Mouse (Mus musculus) embryonic facial prominence, embryonic 15.5 days (tissue): Measurements from ENCODE around the gene Ano5. TPM values are rescaled to one million over a fixed set of nuclear protein-coding genes. Genes with fewer than 3 reads are reported as not detected.

Experiments
- ATAC-seq: fragments of 200-750 bp; cut with Nextera tagmentation; 2 replicates; pipeline ENCODE4 v1.8.0; 2017; ENCODE audit warnings: low read depth, moderate TSS enrichment; ENCODE audit not compliant: insufficient number of reproducible peaks, low FRiP score, low TSS enrichment
- H3K27ac ChIP-seq: fragments of 300-500 bp; sonication (generic); replicated peaks from 2 replicates; pipeline ENCODE4 v1.5.1; 2015; ENCODE audit warnings: mild to moderate bottlenecking, inconsistent platforms
- H3K27me3 ChIP-seq: fragments of 300-500 bp; sonication (generic); 2 replicates; pipeline ENCODE4 v1.6.1; 2015; ENCODE audit warnings: inconsistent platforms
- H3K36me3 ChIP-seq: fragments of 300-500 bp; sonication (generic); 2 replicates; pipeline ENCODE4 v1.6.1; 2015; ENCODE audit warnings: mild to moderate bottlenecking, inconsistent platforms
- H3K4me1 ChIP-seq: fragments of 300-500 bp; sonication (generic); 2 replicates; pipeline ENCODE4 v1.6.1; 2015; ENCODE audit warnings: inconsistent platforms
- H3K4me2 ChIP-seq: fragments of 300-500 bp; sonication (generic); replicated peaks from 2 replicates; pipeline ENCODE4 v1.6.1; 2015; ENCODE audit warnings: mild to moderate bottlenecking, inconsistent platforms
- H3K4me3 ChIP-seq: fragments of 300-500 bp; sonication (generic); replicated peaks from 2 replicates; pipeline ENCODE4 v1.5.1; 2015; ENCODE audit warnings: mild to moderate bottlenecking, inconsistent platforms
- H3K9ac ChIP-seq: fragments of 300-500 bp; sonication (generic); 2 replicates; pipeline ENCODE4 v1.6.1; 2015; ENCODE audit warnings: inconsistent platforms
- H3K9me3 ChIP-seq: fragments of 300-500 bp; sonication (generic); replicated peaks from 2 replicates; pipeline ENCODE4 v1.6.1; 2016; ENCODE audit warnings: inconsistent platforms
- WGBS: fragments of 180-500 bp; shearing (Covaris S2); methylation state at CpG from one replicate; pipeline ENCODE4 v1.1.7; 2015; 5-methylcytosine and 5-hydroxymethylcytosine counted together
- polyA plus RNA-seq: library from polyadenylated mRNA; unstranded; fragments of >200 nt; fragmentation: Nextera tagmentation; extraction: Ambion mirVana; gene quantifications from 2 replicates; pipeline ENCODE4 v1.2.1, GENCODE M21; 2015

The Ano5 gene
- 0.67 and 0.68 TPM in 2 replicates for polyA plus RNA-seq

- no peak within 1 kb of the TSS for H3K27ac ChIP-seq
- ATAC-seq: 0 out of 2 replicates have a peak, but pooled peaks have one; percentile 54
- no peaks in the 10 kb centered on the region for H3K36me3 ChIP-seq
- 0 out of 2 replicates have a peak, but pooled peaks cover 9% of the 10 kb centered on the region for H3K4me1 ChIP-seq
- peak within 1 kb of the TSS; percentile 75 for H3K4me2 ChIP-seq
- no peaks in the 10 kb centered on the region for H3K9me3 ChIP-seq
- peak within 1 kb of the TSS; percentile 2; the same call in 1 of the 2 replicates for H3K9ac ChIP-seq
- WGBS: 2% methylated on average over 45 of the region's 45 CpGs
- 0 out of 2 replicates have a peak, but pooled peaks cover 8% of the 10 kb centered on the region for H3K27me3 ChIP-seq
- peak within 1 kb of the TSS; percentile 42 for H3K4me3 ChIP-seq
These were observed at the start of gene Ano5 for GRCm38 (mm10) chr7:51510671-51511651. Ano5 (plus strand) TSS chr7:51511029.

- no peaks in the 10 kb centered on the region for H3K4me1 ChIP-seq
- 39% methylated on average over 2 of the region's 2 CpGs for WGBS
- no peak overlapping the region for H3K27ac ChIP-seq
- H3K9me3 ChIP-seq: no peaks in the 10 kb centered on the region
- H3K27me3 ChIP-seq: no peaks in the 10 kb centered on the region
- no peak overlapping the region for H3K4me2 ChIP-seq
- no peaks in the 10 kb centered on the region for H3K36me3 ChIP-seq
- H3K9ac ChIP-seq: no peak overlapping the region
- H3K4me3 ChIP-seq: no peak overlapping the region
- no peak for ATAC-seq
These were observed 11.4 kb upstream of the Ano5 start for GRCm38 (mm10) chr7:51499396-51499795.

GRCm38 (mm10) chr7:51503940-51504339 lies 6.9 kb upstream of the Ano5 start:
- Histone ChIP-seq H3K4me3 (no peak overlapping the region), H3K27ac (no peak overlapping the region), H3K27me3 (no peaks in the 10 kb centered on the region), H3K4me1 (no peaks in the 10 kb centered on the region), H3K9ac (no peak overlapping the region), H3K4me2 (no peak overlapping the region), H3K36me3 (no peaks in the 10 kb centered on the region), H3K9me3 (no peaks in the 10 kb centered on the region)
- 26% methylated on average over 2 of the region's 2 CpGs for WGBS
- no peak for ATAC-seq

DNA sequence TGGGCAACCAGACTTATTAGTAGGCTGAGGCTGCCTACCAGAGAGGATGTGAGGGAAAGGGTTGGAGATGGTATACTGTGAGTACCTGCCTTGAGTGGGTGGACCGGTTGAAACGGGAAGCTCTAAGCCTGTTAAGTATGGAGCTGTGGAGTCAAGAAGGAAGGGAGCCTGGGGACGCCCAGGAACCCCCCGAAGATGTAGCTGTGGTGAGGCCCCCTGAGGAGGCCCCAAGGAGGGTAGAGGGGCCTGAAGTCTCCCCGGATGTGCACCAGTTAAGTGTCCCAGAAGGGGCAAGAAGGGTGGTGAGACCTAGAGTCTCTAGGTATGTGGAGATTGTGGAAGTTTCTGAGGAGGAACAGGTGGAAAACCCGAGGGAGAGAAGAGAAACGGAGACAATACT lies 682 bp upstream of the Ano5 start:
- H3K27ac ChIP-seq: no peak overlapping the region
- 0 out of 2 replicates have a peak, but pooled peaks cover 9% of the 10 kb centered on the region for H3K4me1 ChIP-seq
- no peak overlapping the region for H3K4me3 ChIP-seq
- H3K36me3 ChIP-seq: no peaks in the 10 kb centered on the region
- H3K9me3 ChIP-seq: no peaks in the 10 kb centered on the region
- no peak for ATAC-seq
- peak overlapping the region; percentile 75; the same call in 1 of the 2 replicates for H3K4me2 ChIP-seq
- WGBS: 75% methylated on average over 7 of the region's 7 CpGs
- 0 out of 2 replicates have a peak, but pooled peaks cover 8% of the 10 kb centered on the region for H3K27me3 ChIP-seq
- no peak overlapping the region for H3K9ac ChIP-seq

GRCm38 (mm10) chr7:51539344-51539743 lies 28.5 kb downstream of the Ano5 start:
- no peak for ATAC-seq
- H3K27me3 ChIP-seq: no peaks in the 10 kb centered on the region
- no peaks in the 10 kb centered on the region for H3K36me3 ChIP-seq
- no peak overlapping the region for H3K27ac ChIP-seq
- no peak overlapping the region for H3K4me2 ChIP-seq
- no peaks in the 10 kb centered on the region for H3K9me3 ChIP-seq
- no peaks in the 10 kb centered on the region for H3K4me1 ChIP-seq
- H3K9ac ChIP-seq: no peak overlapping the region
- no peak overlapping the region for H3K4me3 ChIP-seq

DNA sequence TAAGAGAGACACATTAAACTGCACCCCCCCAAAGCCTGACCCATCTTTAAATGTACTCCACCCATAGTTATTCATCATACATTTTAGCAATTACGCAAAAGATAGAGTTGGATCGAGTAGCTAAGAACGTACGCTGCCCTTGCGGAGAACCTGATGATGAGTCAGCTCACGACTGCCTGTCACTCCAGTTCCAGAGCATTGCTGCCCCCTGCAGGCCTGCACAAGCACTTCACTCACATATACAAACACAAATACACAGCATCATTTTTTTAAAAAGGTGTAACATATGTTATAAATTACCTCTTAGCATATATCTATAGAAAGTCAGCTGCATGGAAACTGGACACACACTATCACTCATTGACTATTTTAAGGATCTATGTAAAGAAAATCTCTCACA lies 29.9 kb downstream of the Ano5 start:
- 63% methylated on average over 6 of the region's 6 CpGs for WGBS
- no peak for ATAC-seq
- no peak overlapping the region for H3K4me3 ChIP-seq
- no peaks in the 10 kb centered on the region for H3K27me3 ChIP-seq
- H3K4me1 ChIP-seq: no peaks in the 10 kb centered on the region
- H3K4me2 ChIP-seq: no peak overlapping the region
- H3K9ac ChIP-seq: no peak overlapping the region
- H3K36me3 ChIP-seq: no peaks in the 10 kb centered on the region
- H3K27ac ChIP-seq: no peak overlapping the region
- no peaks in the 10 kb centered on the region for H3K9me3 ChIP-seq

GRCm38 (mm10) chr7:51600021-51600420 lies 89.2 kb downstream of the Ano5 start:
- Histone ChIP-seq H3K4me3 (no peak overlapping the region), H3K27me3 (no peaks in the 10 kb centered on the region), H3K9ac (no peak overlapping the region), H3K9me3 (no peaks in the 10 kb centered on the region), H3K27ac (no peak overlapping the region), H3K36me3 (no peaks in the 10 kb centered on the region), H3K4me2 (no peak overlapping the region), H3K4me1 (no peaks in the 10 kb centered on the region)
- 69% methylated on average over 4 of the region's 4 CpGs for WGBS
- no peak for ATAC-seq

DNA sequence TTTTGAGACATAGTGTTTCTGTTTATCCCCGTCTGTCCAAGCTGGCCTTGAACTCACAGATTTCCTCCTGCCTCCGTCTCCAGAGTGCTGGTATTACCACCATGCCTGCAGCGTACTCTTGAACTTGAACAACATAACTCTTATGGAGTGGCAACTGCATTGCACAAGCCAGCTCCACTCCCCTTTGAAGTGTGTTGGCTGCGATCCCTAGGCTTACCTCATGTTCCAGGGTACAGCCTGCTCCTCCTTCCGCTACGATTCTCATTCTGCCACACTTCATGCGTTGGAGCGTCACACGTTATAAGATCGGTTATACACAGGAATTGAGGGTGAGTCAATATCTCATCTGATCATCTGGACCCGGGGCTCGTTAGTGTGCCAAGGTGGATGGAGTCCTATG lies 92.9 kb downstream of the Ano5 start:
- Histone ChIP-seq H3K4me3 (no peak overlapping the region), H3K9me3 (no peaks in the 10 kb centered on the region), H3K9ac (no peak overlapping the region), H3K36me3 (no peaks in the 10 kb centered on the region), H3K4me2 (no peak overlapping the region), H3K4me1 (no peaks in the 10 kb centered on the region), H3K27ac (no peak overlapping the region), H3K27me3 (no peaks in the 10 kb centered on the region)
- ATAC-seq: no peak
- WGBS: 86% methylated on average over 12 of the region's 12 CpGs

GRCm38 (mm10) chr7:51614404-51614803 lies 103.6 kb downstream of the Ano5 start:
- no peak for ATAC-seq
- no peaks in the 10 kb centered on the region for H3K4me1 ChIP-seq
- no peak overlapping the region for H3K9ac ChIP-seq
- no peak overlapping the region for H3K4me3 ChIP-seq
- H3K9me3 ChIP-seq: no peaks in the 10 kb centered on the region
- no peaks in the 10 kb centered on the region for H3K36me3 ChIP-seq
- WGBS: 35% methylated on average over 5 of the region's 5 CpGs
- H3K27me3 ChIP-seq: no peaks in the 10 kb centered on the region
- no peak overlapping the region for H3K4me2 ChIP-seq
- H3K27ac ChIP-seq: no peak overlapping the region

- peaks cover 22% of the 10 kb centered on the region for H3K27me3 ChIP-seq
These were observed 107.1 kb downstream of the Ano5 start for GRCm38 (mm10) chr7:51617941-51618340.

GRCm38 (mm10) chr7:51618412-51618811 lies 107.6 kb downstream of the Ano5 start:
- Histone ChIP-seq H3K4me1 (no peaks in the 10 kb centered on the region), H3K9me3 (no peaks in the 10 kb centered on the region), H3K36me3 (no peaks in the 10 kb centered on the region), H3K27me3 (peaks cover 23% of the 10 kb centered on the region), H3K9ac (no peak overlapping the region), H3K4me3 (no peak overlapping the region), H3K4me2 (no peak overlapping the region), H3K27ac (no peak overlapping the region)
- no peak for ATAC-seq
- 23% methylated on average over 2 of the region's 2 CpGs for WGBS

More at GRCm38 (mm10) chr7:51617941-51618340, 107.1 kb downstream of the Ano5 start:
- Histone ChIP-seq H3K27ac (no peak overlapping the region), H3K4me2 (no peak overlapping the region), H3K36me3 (no peaks in the 10 kb centered on the region), H3K9ac (no peak overlapping the region), H3K4me1 (no peaks in the 10 kb centered on the region), H3K4me3 (no peak overlapping the region), H3K9me3 (no peaks in the 10 kb centered on the region)
- ATAC-seq: no peak
